Mouse (Mus musculus) MEL (cell line): ENCODE measurements at regions not wholly inside any gene's neighbourhood (a gene's known extent, or its start where the extent isn't known, plus 50 kb on each side); places are given as distances from the start of the nearest gene placed in this dataset.

Experiments
- DNase-seq: peaks from one replicate; pipeline ENCODE4 v3.0.0; 2011; ENCODE audit warnings: low read depth, low spot score
- H3K27ac ChIP-seq: 2 replicates; pipeline ENCODE4 v1.5.1; 2012; ENCODE audit warnings: low read depth, mild to moderate bottlenecking, control low read depth, low read length, moderate library complexity; ENCODE audit not compliant: control insufficient read depth
- H3K27me3 ChIP-seq, 2 experiments: fragments of 150-350 bp in 1 of 2; sonication (generic) in 1 of 2; 2 replicates each; pipeline ENCODE4 v1.6.1; 2012; ENCODE audit warnings: low read length in 2 of 2, mild to moderate bottlenecking in 2 of 2, improper control_type of control experiment in 1 of 2, moderate library complexity in 1 of 2; ENCODE audit not compliant: insufficient read depth in 2 of 2, control insufficient read depth in 1 of 2
- H3K36me3 ChIP-seq, 2 experiments: 2 replicates each; pipeline ENCODE4 v1.6.1; 2012 to 2014; ENCODE audit warnings: low read length in 2 of 2, improper control_type of control experiment in 1 of 2, inconsistent platforms in 1 of 2, mild to moderate bottlenecking in 1 of 2; ENCODE audit not compliant: insufficient read depth in 2 of 2, control insufficient read depth in 1 of 2
- H3K4me1 ChIP-seq, 2 experiments: fragments of 150-350 bp in 1 of 2; sonication (generic) in 1 of 2; 2 replicates each; pipeline ENCODE4 v1.6.1; 2012; ENCODE audit warnings: low read length in 2 of 2, improper control_type of control experiment in 1 of 2, mild to moderate bottlenecking in 1 of 2; ENCODE audit not compliant: insufficient read depth in 2 of 2, control insufficient read depth in 1 of 2
- H3K4me3 ChIP-seq, 2 experiments: fragments of 150-350 bp in 1 of 2; sonication (generic) in 1 of 2; 2 replicates each; pipeline ENCODE4 v1.5.1; 2012; ENCODE audit warnings: low read depth in 2 of 2, low read length in 2 of 2, mild to moderate bottlenecking in 2 of 2, moderate library complexity in 2 of 2, control low read depth in 1 of 2, improper control_type of control experiment in 1 of 2; ENCODE audit not compliant: control insufficient read depth in 1 of 2, insufficient read depth in 1 of 2
- H3K79me2 ChIP-seq: 2 replicates; pipeline ENCODE4 v1.6.1; 2012; ENCODE audit warnings: mild to moderate bottlenecking, low read length, moderate library complexity; ENCODE audit not compliant: control insufficient read depth, poor library complexity, insufficient read depth
- H3K9ac ChIP-seq: 2 replicates; pipeline ENCODE4 v1.6.1; 2012; ENCODE audit warnings: low read depth, mild to moderate bottlenecking, control low read depth, low read length, moderate library complexity; ENCODE audit not compliant: control insufficient read depth, poor library complexity, severe bottlenecking
- H3K9me3 ChIP-seq: fragments of 150-350 bp; sonication (generic); replicated peaks from 2 replicates; pipeline ENCODE4 v1.6.1; 2012; ENCODE audit warnings: mild to moderate bottlenecking, low read length, improper control_type of control experiment, moderate library complexity; ENCODE audit not compliant: insufficient read depth
- BHLHE40 ChIP-seq: IDR thresholded peaks from 2 replicates; pipeline ENCODE4 v1.6.1; 2012; ENCODE audit warnings: low read depth, mild to moderate bottlenecking, inconsistent platforms, low read length, improper control_type of control experiment, borderline replicate concordance
- CHD2 ChIP-seq: IDR thresholded peaks from 2 replicates; pipeline ENCODE4 v1.6.1; 2011; ENCODE audit warnings: low read length, improper control_type of control experiment
- E2F4 ChIP-seq: IDR thresholded peaks from 2 replicates; pipeline ENCODE4 v1.6.1; 2011; ENCODE audit warnings: low read depth, low read length, improper control_type of control experiment, borderline replicate concordance
- ELF1 ChIP-seq: IDR thresholded peaks from 2 replicates; pipeline ENCODE4 v1.6.1; 2014; ENCODE audit warnings: low read depth, mild to moderate bottlenecking, inconsistent platforms, low read length, improper control_type of control experiment, moderate library complexity
- EP300 ChIP-seq, 2 experiments: IDR thresholded peaks; 2 replicates each; pipeline ENCODE4 v1.6.1; 2011; ENCODE audit warnings: improper control_type of control experiment in 2 of 2, low read length in 2 of 2, low read depth in 1 of 2, mild to moderate bottlenecking in 1 of 2
- ETS1 ChIP-seq: IDR thresholded peaks from 2 replicates; pipeline ENCODE4 v1.6.1; 2012; ENCODE audit warnings: low read depth, mild to moderate bottlenecking, inconsistent platforms, low read length, improper control_type of control experiment, moderate library complexity
- HCFC1 ChIP-seq: IDR thresholded peaks from 2 replicates; pipeline ENCODE4 v1.6.1; 2012; ENCODE audit warnings: low read depth, mild to moderate bottlenecking, inconsistent platforms, low read length, improper control_type of control experiment, moderate library complexity
- JUND ChIP-seq: IDR thresholded peaks from 2 replicates; pipeline ENCODE4 v1.6.1; 2011; ENCODE audit warnings: low read depth, mild to moderate bottlenecking, improper control_type of control experiment, low read length
- MAFK ChIP-seq: IDR thresholded peaks from 2 replicates; pipeline ENCODE4 v1.6.1; 2011; ENCODE audit warnings: low read depth, mild to moderate bottlenecking, low read length, improper control_type of control experiment, borderline replicate concordance
- MXI1 ChIP-seq: IDR thresholded peaks from 2 replicates; pipeline ENCODE4 v1.6.1; 2011; ENCODE audit warnings: mild to moderate bottlenecking, low read depth, low read length, improper control_type of control experiment
- MYB ChIP-seq: IDR thresholded peaks from 2 replicates; pipeline ENCODE4 v1.6.1; 2011; ENCODE audit warnings: mild to moderate bottlenecking, low read depth, low read length, improper control_type of control experiment
- MYC ChIP-seq: IDR thresholded peaks from 2 replicates; pipeline ENCODE4 v1.6.1; 2011; ENCODE audit warnings: low read depth, mild to moderate bottlenecking, low read length, improper control_type of control experiment, moderate library complexity
- NELFE ChIP-seq: IDR thresholded peaks from 2 replicates; pipeline ENCODE4 v1.6.1; 2011; ENCODE audit warnings: low read depth, low read length, improper control_type of control experiment
- NRF1 ChIP-seq: IDR thresholded peaks from 2 replicates; pipeline ENCODE4 v1.6.1; 2014; ENCODE audit warnings: low read depth, mild to moderate bottlenecking, inconsistent platforms, low read length, improper control_type of control experiment, moderate library complexity; ENCODE audit not compliant: poor library complexity, insufficient read depth, severe bottlenecking
- POLR2A ChIP-seq, 2 experiments: IDR thresholded peaks; 2 replicates each; pipeline ENCODE4 v1.6.1; 2011 to 2012; ENCODE audit warnings: low read length in 2 of 2, mild to moderate bottlenecking in 2 of 2, control low read depth in 1 of 2, improper control_type of control experiment in 1 of 2, low read depth in 1 of 2, moderate library complexity in 1 of 2; ENCODE audit not compliant: control insufficient read depth in 1 of 2, insufficient read depth in 1 of 2, poor library complexity in 1 of 2
- POLR2AphosphoS2 ChIP-seq: IDR thresholded peaks from 2 replicates; pipeline ENCODE4 v1.6.1; 2011; ENCODE audit warnings: low read length, improper control_type of control experiment
- POLR2AphosphoS5 ChIP-seq: IDR thresholded peaks from 2 replicates; pipeline ENCODE4 v1.6.1; 2012; ENCODE audit warnings: low read depth, borderline replicate concordance, mild to moderate bottlenecking, inconsistent platforms, low read length, moderate library complexity, mixed read lengths
- RAD21 ChIP-seq: IDR thresholded peaks from 2 replicates; pipeline ENCODE4 v1.6.1; 2011; ENCODE audit warnings: mild to moderate bottlenecking, low read depth, low read length, improper control_type of control experiment
- TAL1 ChIP-seq: IDR thresholded peaks from 2 replicates; pipeline ENCODE4 v1.6.1; 2012; ENCODE audit warnings: mild to moderate bottlenecking, inconsistent platforms, low read length, moderate library complexity, mixed read lengths
- TBP ChIP-seq: IDR thresholded peaks from 2 replicates; pipeline ENCODE4 v1.8.0; 2011; ENCODE audit warnings: low read depth, low read length, improper control_type of control experiment
- TCF12 ChIP-seq: IDR thresholded peaks from 2 replicates; pipeline ENCODE4 v1.6.1; 2014; ENCODE audit warnings: low read depth, mild to moderate bottlenecking, inconsistent platforms, low read length, improper control_type of control experiment, moderate library complexity
- UBTF ChIP-seq: IDR thresholded peaks from 2 replicates; pipeline ENCODE4 v1.6.1; 2012; ENCODE audit warnings: low read depth, mild to moderate bottlenecking, inconsistent platforms, low read length, improper control_type of control experiment, moderate library complexity, borderline replicate concordance; ENCODE audit not compliant: insufficient read depth
- USF2 ChIP-seq, 2 experiments: IDR thresholded peaks; 2 replicates each; pipeline ENCODE4 v1.6.1; 2011 to 2012; ENCODE audit warnings: improper control_type of control experiment in 2 of 2, low read length in 2 of 2, borderline replicate concordance in 1 of 2, inconsistent platforms in 1 of 2, low read depth in 1 of 2, mild to moderate bottlenecking in 1 of 2; ENCODE audit not compliant: insufficient read depth in 1 of 2
- ZC3H11A ChIP-seq: IDR thresholded peaks from 2 replicates; pipeline ENCODE4 v1.6.1; 2012; ENCODE audit warnings: low read depth, mild to moderate bottlenecking, inconsistent platforms, low read length, improper control_type of control experiment
- ZNF384 ChIP-seq: IDR thresholded peaks from 2 replicates; pipeline ENCODE4 v1.6.1; 2012; ENCODE audit warnings: low read depth, mild to moderate bottlenecking, inconsistent platforms, low read length, improper control_type of control experiment

- Histone ChIP-seq H3K79me2 (no peaks in the 10 kb centered on the region), H3K27ac (no peak overlapping the region), H3K4me3 (no peak overlapping the region), H3K9ac (no peak overlapping the region), H3K36me3 (no peaks in the 10 kb centered on the region), H3K9me3 (no peaks in the 10 kb centered on the region), H3K4me1 (no peaks in the 10 kb centered on the region), H3K27me3 (no peaks in the 10 kb centered on the region)
- DNase-seq, result no peak
- TF ChIP-seq MXI1, result no peak
- TF ChIP-seq MYB, result no peak
- TF ChIP-seq MYC, result no peak
- no peak for TF ChIP-seq JUND
- no peak for TF ChIP-seq ETS1
- TF ChIP-seq TBP, result no peak
- TF ChIP-seq POLR2AphosphoS5, result no peak
- no peak for TF ChIP-seq RAD21
- TF ChIP-seq BHLHE40, result no peak
- no peak for TF ChIP-seq POLR2A (IDR thresholded peaks at IDR 0.05; ENCODE audit: control insufficient read depth in 1 of 2, insufficient read depth in 1 of 2, low read depth in 1 of 2, low read length in 2 of 2, poor library complexity in 1 of 2)
- no peak for TF ChIP-seq UBTF
- TF ChIP-seq E2F4, result no peak
- TF ChIP-seq NELFE, result no peak
- no peak for TF ChIP-seq HCFC1
These were observed 573.8 kb upstream of the Mef2c start for GRCm38 (mm10) chr13:82930010-82930409.

DNA sequence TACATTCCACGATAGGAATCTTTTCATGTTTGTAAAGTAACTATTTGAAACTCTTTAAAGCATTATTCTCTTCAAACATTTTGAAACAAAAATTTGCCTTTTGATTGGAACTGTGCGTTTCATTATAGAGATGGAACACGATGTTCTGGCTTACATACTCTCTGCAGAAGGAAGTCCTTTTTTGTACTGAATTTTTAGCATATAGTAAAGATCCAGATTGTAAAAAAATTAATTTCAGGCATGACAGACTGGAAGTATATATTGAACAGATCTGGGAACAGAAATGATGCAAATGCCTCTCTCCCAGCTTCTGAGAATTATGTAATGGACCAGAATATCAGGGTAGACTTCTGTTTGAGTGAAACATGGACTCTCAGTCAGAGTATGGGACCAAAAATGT is 566.0 kb upstream of the Mef2c start:
- no peak for TF ChIP-seq USF2 (IDR thresholded peaks at IDR 0.05; ENCODE audit: borderline replicate concordance in 1 of 2, insufficient read depth in 1 of 2, low read depth in 1 of 2, low read length in 2 of 2)
- no peak for TF ChIP-seq MYB
- no peak for TF ChIP-seq CHD2
- no peak for TF ChIP-seq EP300 (IDR thresholded peaks at IDR 0.05; ENCODE audit: low read depth in 1 of 2, low read length in 2 of 2)
- TF ChIP-seq E2F4, result no peak
- no peak for TF ChIP-seq TAL1
- no peak for TF ChIP-seq HCFC1
- no peak for TF ChIP-seq TCF12
- no peak for TF ChIP-seq ZC3H11A
- no peak for TF ChIP-seq POLR2AphosphoS5
- TF ChIP-seq MAFK, result no peak
- TF ChIP-seq NRF1, result no peak
- no peak for TF ChIP-seq ELF1
- no peak for TF ChIP-seq RAD21
- TF ChIP-seq TBP, result no peak
- no peak for TF ChIP-seq ZNF384
- no peak for TF ChIP-seq POLR2AphosphoS2
- no peaks in the 10 kb centered on the region for H3K9me3 ChIP-seq

More for the DNA sequence above, 566.0 kb upstream of the Mef2c start:
- no peaks in the 10 kb centered on the region for H3K27me3 ChIP-seq
- H3K27ac ChIP-seq, result no peak overlapping the region
- no peaks in the 10 kb centered on the region for H3K4me1 ChIP-seq
- H3K36me3 ChIP-seq, result no peaks in the 10 kb centered on the region
- no peak overlapping the region for H3K9ac ChIP-seq
- H3K4me3 ChIP-seq, result no peak overlapping the region
- no peak for DNase-seq
- no peaks in the 10 kb centered on the region for H3K79me2 ChIP-seq
